Mouse (Mus musculus): ENCODE measurements around the gene Zfpm1.

The Zfpm1 gene

GRCm38 (mm10) chr8:122301866-122302265 lies 19.9 kb downstream of the Zfpm1 start:
- DNase-seq: no peak

GRCm38 (mm10) chr8:122303451-122303850 lies 21.5 kb downstream of the Zfpm1 start:
- DNase-seq: peak; percentile 43

- no peak for DNase-seq
Observed at GRCm38 (mm10) chr8:122304058-122304457, 22.1 kb downstream of the Zfpm1 start.

- no peak for DNase-seq
Observed at GRCm38 (mm10) chr8:122306660-122307399, 24.9 kb downstream of the Zfpm1 start.

GRCm38 (mm10) chr8:122307836-122308235 lies 25.9 kb downstream of the Zfpm1 start:
- no peak for DNase-seq

GRCm38 (mm10) chr8:122309272-122309671 lies 27.3 kb downstream of the Zfpm1 start:
- DNase-seq: no peak

- no peak for DNase-seq
Observed at GRCm38 (mm10) chr8:122311115-122311514, 29.2 kb downstream of the Zfpm1 start.

- DNase-seq: no peak
Observed at GRCm38 (mm10) chr8:122312553-122312952, 30.6 kb downstream of the Zfpm1 start.

GRCm38 (mm10) chr8:122313310-122313709 lies 31.4 kb downstream of the Zfpm1 start:
- no peak for DNase-seq

GRCm38 (mm10) chr8:122314899-122315496 lies 33.1 kb downstream of the Zfpm1 start:
- peak; percentile 57 for DNase-seq

- no peak for DNase-seq
Observed at GRCm38 (mm10) chr8:122316402-122316801, 34.5 kb downstream of the Zfpm1 start.

GRCm38 (mm10) chr8:122317918-122318475 lies 36.1 kb downstream of the Zfpm1 start:
- no peak for DNase-seq

GRCm38 (mm10) chr8:122319045-122319707 lies 37.2 kb downstream of the Zfpm1 start:
- DNase-seq: no peak

- no peak for DNase-seq
Observed at GRCm38 (mm10) chr8:122319708-122320075, 37.8 kb downstream of the Zfpm1 start.

GRCm38 (mm10) chr8:122320541-122320940 lies 38.6 kb downstream of the Zfpm1 start:
- DNase-seq: no peak

GRCm38 (mm10) chr8:122321455-122321921 lies 39.5 kb downstream of the Zfpm1 start:
- DNase-seq: no peak

- DNase-seq: no peak
Observed at GRCm38 (mm10) chr8:122322126-122322525, 40.2 kb downstream of the Zfpm1 start.

- peak; percentile 18 for DNase-seq
Observed at GRCm38 (mm10) chr8:122322792-122323191, 40.9 kb downstream of the Zfpm1 start.

GRCm38 (mm10) chr8:122323951-122324402 lies 42.0 kb downstream of the Zfpm1 start:
- DNase-seq: peak; percentile 27

- no peak for DNase-seq
Observed at GRCm38 (mm10) chr8:122325196-122325595, 43.3 kb downstream of the Zfpm1 start.

GRCm38 (mm10) chr8:122326114-122326542 lies 44.2 kb downstream of the Zfpm1 start:
- DNase-seq: no peak

GRCm38 (mm10) chr8:122329072-122329471 lies 47.1 kb downstream of the Zfpm1 start:
- no peak for DNase-seq

- DNase-seq: no peak
Observed at GRCm38 (mm10) chr8:122329553-122330239, 47.8 kb downstream of the Zfpm1 start.

All from lung, postnatal 14 days (tissue).